Mouse (Mus musculus) heart, postnatal 0 days (tissue): ENCODE results near the gene Xylt1.

ENCODE experiments used
- CTCF ChIP-seq: IDR thresholded peaks from 2 replicates; pipeline ENCODE4 v1.5.1; 2016; ENCODE audit warnings: antibody characterized with exemption, control low read depth, low read depth
- EP300 ChIP-seq: IDR thresholded peaks from 2 replicates; pipeline ENCODE4 v1.6.1; 2016; ENCODE audit warnings: antibody characterized with exemption, low read depth

GRCm38 (mm10) chr7:117695612-117696011, 314.8 kb downstream of the Xylt1 start:
- TF ChIP-seq CTCF = peak; percentile 48
- no peak for TF ChIP-seq EP300
